Mouse (Mus musculus) myocyte (in vitro differentiated cells): ENCODE data around the gene Cox10. TPM values are rescaled to one million over a fixed set of nuclear protein-coding genes. Genes with fewer than 3 reads are reported as not detected.

Experiments
- H3K27me3 ChIP-seq: one replicate; pipeline ENCODE4 v1.6.1; 2011; ENCODE audit not compliant: control insufficient read depth, insufficient read depth, insufficient read length
- H3K36me3 ChIP-seq: one replicate; pipeline ENCODE4 v1.6.1; 2011; ENCODE audit not compliant: control insufficient read depth, insufficient read depth
- H3K4me2 ChIP-seq: one replicate; pipeline ENCODE4 v1.6.1; 2011; ENCODE audit warnings: low read depth, control low read depth
- H3K4me3 ChIP-seq: one replicate; pipeline ENCODE4 v1.5.1; 2011; ENCODE audit warnings: mild to moderate bottlenecking, control low read depth, moderate library complexity
- H3K79me2 ChIP-seq: one replicate; pipeline ENCODE4 v1.6.1; 2011; ENCODE audit not compliant: control insufficient read depth, insufficient read depth
- H3ac ChIP-seq: one replicate; pipeline ENCODE4 v1.6.1; 2011; ENCODE audit not compliant: control insufficient read depth, insufficient read length
- CEBPB ChIP-seq: IDR thresholded peaks from 2 replicates; pipeline ENCODE4 v1.6.1; 2011; ENCODE audit warnings: mild to moderate bottlenecking, moderate library complexity; ENCODE audit not compliant: poor library complexity, insufficient read depth, severe bottlenecking
- E2F4 ChIP-seq: IDR thresholded peaks from one replicate; pipeline ENCODE4 v1.6.1; 2011; ENCODE audit warnings: mild to moderate bottlenecking, control low read depth, moderate library complexity; ENCODE audit not compliant: insufficient read depth
- MAX ChIP-seq: IDR thresholded peaks from one replicate; pipeline ENCODE4 v1.6.1; 2011; ENCODE audit warnings: low read depth, mild to moderate bottlenecking, control low read depth
- MYOD1 ChIP-seq, 3 experiments: IDR thresholded peaks; one replicate each; pipeline ENCODE4 v1.6.1; 2011; ENCODE audit warnings: control low read depth in 2 of 3, low read depth in 2 of 3, mild to moderate bottlenecking in 2 of 3, moderate library complexity in 1 of 3; ENCODE audit not compliant: insufficient read length in 2 of 3, control insufficient read depth in 1 of 3
- MYOG ChIP-seq, 3 experiments: IDR thresholded peaks; one replicate each; pipeline ENCODE4 v1.6.1; 2011; ENCODE audit warnings: control low read depth in 2 of 3, low read depth in 2 of 3, mild to moderate bottlenecking in 2 of 3; ENCODE audit not compliant: insufficient read length in 2 of 3, control insufficient read depth in 1 of 3, insufficient read depth in 1 of 3
- POLR2A ChIP-seq: IDR thresholded peaks from one replicate; pipeline ENCODE4 v1.6.1; 2011; ENCODE audit warnings: low read depth, mild to moderate bottlenecking, control low read depth, moderate library complexity; ENCODE audit not compliant: insufficient read length
- POLR2AphosphoS2 ChIP-seq: IDR thresholded peaks from one replicate; pipeline ENCODE4 v1.6.1; 2011; ENCODE audit warnings: low read depth, control low read depth; ENCODE audit not compliant: insufficient read length
- REST ChIP-seq: IDR thresholded peaks from one replicate; pipeline ENCODE4 v1.6.1; 2011; ENCODE audit warnings: mild to moderate bottlenecking, control low read depth, moderate library complexity; ENCODE audit not compliant: insufficient read depth, insufficient read length
- SRF ChIP-seq: IDR thresholded peaks from one replicate; pipeline ENCODE4 v1.6.1; 2011; ENCODE audit warnings: low read depth; ENCODE audit not compliant: control insufficient read depth, insufficient read length
- TCF12 ChIP-seq: IDR thresholded peaks from one replicate; pipeline ENCODE4 v1.6.1; 2011; ENCODE audit warnings: mild to moderate bottlenecking, control low read depth; ENCODE audit not compliant: poor library complexity, insufficient read depth, severe bottlenecking
- TCF3 ChIP-seq: IDR thresholded peaks from one replicate; pipeline ENCODE4 v1.6.1; 2011; ENCODE audit warnings: low read depth, control low read depth; ENCODE audit not compliant: insufficient read length
- USF1 ChIP-seq: IDR thresholded peaks from one replicate; pipeline ENCODE4 v1.6.1; 2011; ENCODE audit warnings: low read depth, mild to moderate bottlenecking, control low read depth, moderate library complexity
- polyA plus RNA-seq: library from polyadenylated mRNA; unstranded; fragments of >200 nt; fragmentation: generic; extraction: Trizol; gene quantifications from one replicate; pipeline ENCODE4 v1.2.1, GENCODE M21; 2012; ENCODE audit warnings: missing spikeins

The Cox10 gene
- polyA plus RNA-seq, 1 experiment, result 17.3 TPM

GRCm38 (mm10) chr11:64035709-64036108 lies 43.6 kb downstream of the Cox10 start:
- no peaks in the 10 kb centered on the region for H3K79me2 ChIP-seq
- no peak overlapping the region for H3ac ChIP-seq
- no peaks in the 10 kb centered on the region for H3K27me3 ChIP-seq
- TF ChIP-seq MAX (no peak), SRF (no peak), MYOD1 (IDR thresholded peaks at IDR 0.05; ENCODE audit: control insufficient read depth in 1 of 3, insufficient read length in 2 of 3, low read depth in 2 of 3) (no peak), TCF12 (no peak), POLR2A (no peak), POLR2AphosphoS2 (no peak), TCF3 (no peak), USF1 (no peak), MYOG (IDR thresholded peaks at IDR 0.05; ENCODE audit: control insufficient read depth in 1 of 3, insufficient read depth in 1 of 3, insufficient read length in 2 of 3, low read depth in 2 of 3) (no peak), E2F4 (no peak), REST (no peak), CEBPB (no peak)
- H3K4me2 ChIP-seq, result no peak overlapping the region
- H3K4me3 ChIP-seq, result no peak overlapping the region
- H3K36me3 ChIP-seq, result no peaks in the 10 kb centered on the region

- Histone ChIP-seq H3K79me2 (no peaks in the 10 kb centered on the region), H3ac (no peak overlapping the region), H3K36me3 (no peaks in the 10 kb centered on the region), H3K4me2 (no peak overlapping the region), H3K4me3 (no peak overlapping the region), H3K27me3 (no peaks in the 10 kb centered on the region)
- TF ChIP-seq MYOD1 (IDR thresholded peaks at IDR 0.05; ENCODE audit: control insufficient read depth in 1 of 3, insufficient read length in 2 of 3, low read depth in 2 of 3), result no peak
- no peak for TF ChIP-seq SRF
- TF ChIP-seq POLR2A, result no peak
- TF ChIP-seq POLR2AphosphoS2, result no peak
- no peak for TF ChIP-seq TCF12
- TF ChIP-seq TCF3, result no peak
- no peak for TF ChIP-seq MAX
- no peak for TF ChIP-seq CEBPB
- no peak for TF ChIP-seq E2F4
- no peak for TF ChIP-seq REST
- TF ChIP-seq USF1, result no peak
- TF ChIP-seq MYOG (IDR thresholded peaks at IDR 0.05; ENCODE audit: control insufficient read depth in 1 of 3, insufficient read depth in 1 of 3, insufficient read length in 2 of 3, low read depth in 2 of 3), result no peak
These were observed 44.6 kb downstream of the Cox10 start for GRCm38 (mm10) chr11:64034686-64035085.

- TF ChIP-seq CEBPB, result no peak
- no peak for TF ChIP-seq USF1
- no peak for TF ChIP-seq POLR2A
- no peak for TF ChIP-seq MYOG (IDR thresholded peaks at IDR 0.05; ENCODE audit: control insufficient read depth in 1 of 3, insufficient read depth in 1 of 3, insufficient read length in 2 of 3, low read depth in 2 of 3)
- no peak for TF ChIP-seq REST
- TF ChIP-seq POLR2AphosphoS2, result no peak
- no peak for TF ChIP-seq SRF
- no peak for TF ChIP-seq MYOD1 (IDR thresholded peaks at IDR 0.05; ENCODE audit: control insufficient read depth in 1 of 3, insufficient read length in 2 of 3, low read depth in 2 of 3)
- no peak for TF ChIP-seq E2F4
- no peak for TF ChIP-seq TCF3
- H3K27me3 ChIP-seq, result no peaks in the 10 kb centered on the region
- H3K4me2 ChIP-seq, result no peak overlapping the region
- H3K79me2 ChIP-seq, result no peaks in the 10 kb centered on the region
- no peak overlapping the region for H3K4me3 ChIP-seq
- no peaks in the 10 kb centered on the region for H3K36me3 ChIP-seq
- no peak overlapping the region for H3ac ChIP-seq
These were observed 51.8 kb downstream of the Cox10 start for GRCm38 (mm10) chr11:64027423-64027822.

GRCm38 (mm10) chr11:64025843-64026242 lies 53.4 kb downstream of the Cox10 start:
- no peak for TF ChIP-seq REST
- TF ChIP-seq SRF, result no peak
- no peak for TF ChIP-seq POLR2AphosphoS2
- TF ChIP-seq CEBPB, result no peak
- no peak for TF ChIP-seq POLR2A
- no peak for TF ChIP-seq E2F4
- TF ChIP-seq USF1, result no peak
- TF ChIP-seq TCF12, result no peak
- TF ChIP-seq TCF3, result no peak
- TF ChIP-seq MAX, result no peak
- Histone ChIP-seq H3K27me3 (no peaks in the 10 kb centered on the region), H3K4me2 (no peak overlapping the region), H3K4me3 (no peak overlapping the region), H3ac (no peak overlapping the region), H3K36me3 (no peaks in the 10 kb centered on the region), H3K79me2 (no peaks in the 10 kb centered on the region)

- H3K79me2 ChIP-seq, result no peaks in the 10 kb centered on the region
- TF ChIP-seq POLR2A (no peak), CEBPB (no peak), E2F4 (no peak), SRF (no peak), MYOG (IDR thresholded peaks at IDR 0.05; ENCODE audit: control insufficient read depth in 1 of 3, insufficient read depth in 1 of 3, insufficient read length in 2 of 3, low read depth in 2 of 3) (no peak), USF1 (no peak), POLR2AphosphoS2 (no peak), MYOD1 (IDR thresholded peaks at IDR 0.05; ENCODE audit: control insufficient read depth in 1 of 3, insufficient read length in 2 of 3, low read depth in 2 of 3) (no peak), MAX (no peak), REST (no peak), TCF12 (no peak), TCF3 (no peak)
- H3ac ChIP-seq, result no peak overlapping the region
- H3K4me2 ChIP-seq, result no peak overlapping the region
- no peaks in the 10 kb centered on the region for H3K36me3 ChIP-seq
- no peak overlapping the region for H3K4me3 ChIP-seq
- H3K27me3 ChIP-seq, result no peaks in the 10 kb centered on the region
These were observed 54.7 kb downstream of the Cox10 start for GRCm38 (mm10) chr11:64024575-64024974.
